Mouse (Mus musculus) stomach, embryonic 15.5 days (tissue): ENCODE measurements around the gene Coro1b. TPM values are rescaled to one million over a fixed set of nuclear protein-coding genes. Genes with fewer than 3 reads are reported as not detected.
A peak's percentile ranks its signal among the peaks of the same experiment; 100 is the strongest.

Experiments used
- ATAC-seq: fragments of 200-750 bp; cut with Nextera tagmentation; 2 replicates; pipeline ENCODE4 v1.8.0; 2017; ENCODE audit warnings: low read depth, moderate number of reproducible peaks, moderate TSS enrichment; ENCODE audit not compliant: insufficient read depth, low FRiP score
- H3K27ac ChIP-seq: fragments of 300-500 bp; sonication (generic); 2 replicates; pipeline ENCODE4 v1.5.1; 2015; ENCODE audit warnings: mild to moderate bottlenecking, inconsistent platforms
- H3K27me3 ChIP-seq: fragments of 300-500 bp; sonication (generic); replicated peaks from 2 replicates; pipeline ENCODE4 v1.6.1; 2015; ENCODE audit warnings: inconsistent platforms
- H3K36me3 ChIP-seq: fragments of 300-500 bp; sonication (generic); 2 replicates; pipeline ENCODE4 v1.6.1; 2015; ENCODE audit warnings: inconsistent platforms
- H3K4me1 ChIP-seq: fragments of 300-500 bp; sonication (generic); 2 replicates; pipeline ENCODE4 v1.6.1; 2015; ENCODE audit warnings: inconsistent platforms
- H3K4me2 ChIP-seq: fragments of 300-500 bp; sonication (generic); 2 replicates; pipeline ENCODE4 v1.6.1; 2015; ENCODE audit warnings: mild to moderate bottlenecking, inconsistent platforms
- H3K4me3 ChIP-seq: fragments of 300-500 bp; sonication (generic); replicated peaks from 2 replicates; pipeline ENCODE4 v1.5.1; 2015; ENCODE audit warnings: inconsistent platforms
- H3K9ac ChIP-seq: fragments of 300-500 bp; sonication (generic); 2 replicates; pipeline ENCODE4 v1.6.1; 2015; ENCODE audit warnings: inconsistent platforms
- H3K9me3 ChIP-seq: fragments of 300-500 bp; sonication (generic); 2 replicates; pipeline ENCODE4 v1.6.1; 2016; ENCODE audit warnings: inconsistent platforms
- WGBS: fragments of 180-500 bp; shearing (Covaris S2); methylation state at CpG from one replicate; pipeline ENCODE4 v1.1.7; 2015; 5-methylcytosine and 5-hydroxymethylcytosine counted together
- polyA plus RNA-seq: library from polyadenylated mRNA; unstranded; fragments of >200 nt; fragmentation: Nextera tagmentation; extraction: Ambion mirVana; gene quantifications from 2 replicates; pipeline ENCODE4 v1.2.1, GENCODE M21; 2015

Coro1b gene
- polyA plus RNA-seq, 1 experiment from 2014 or later, result 164 TPM

GRCm38 (mm10) chr19:4145936-4146335 is 2.5 kb upstream of the Coro1b start:
- no peaks in the 10 kb centered on the region for H3K27me3 ChIP-seq
- ATAC-seq, result no peak
- H3K4me1 ChIP-seq, result peaks cover 20% of the 10 kb centered on the region
- no peaks in the 10 kb centered on the region for H3K9me3 ChIP-seq
- peaks cover 6% of the 10 kb centered on the region for H3K36me3 ChIP-seq
- H3K4me2 ChIP-seq, result no peak overlapping the region
- no peak overlapping the region for H3K4me3 ChIP-seq
- WGBS, result 87% methylated on average over 5 of the region's 5 CpGs
- H3K9ac ChIP-seq, result no peak overlapping the region
- H3K27ac ChIP-seq, result no peak overlapping the region

GRCm38 (mm10) chr19:4146366-4147021 is 1.9 kb upstream of the Coro1b start:
- peaks cover 20% of the 10 kb centered on the region for H3K4me1 ChIP-seq
- H3K4me2 ChIP-seq, result no peak overlapping the region
- no peaks in the 10 kb centered on the region for H3K27me3 ChIP-seq
- H3K36me3 ChIP-seq, result peaks cover 11% of the 10 kb centered on the region
- no peak for ATAC-seq
- H3K27ac ChIP-seq, result no peak overlapping the region
- no peak overlapping the region for H3K9ac ChIP-seq
- 64% methylated on average over 12 of the region's 12 CpGs for WGBS
- H3K4me3 ChIP-seq, result no peak overlapping the region
- H3K9me3 ChIP-seq, result no peaks in the 10 kb centered on the region

DNA sequence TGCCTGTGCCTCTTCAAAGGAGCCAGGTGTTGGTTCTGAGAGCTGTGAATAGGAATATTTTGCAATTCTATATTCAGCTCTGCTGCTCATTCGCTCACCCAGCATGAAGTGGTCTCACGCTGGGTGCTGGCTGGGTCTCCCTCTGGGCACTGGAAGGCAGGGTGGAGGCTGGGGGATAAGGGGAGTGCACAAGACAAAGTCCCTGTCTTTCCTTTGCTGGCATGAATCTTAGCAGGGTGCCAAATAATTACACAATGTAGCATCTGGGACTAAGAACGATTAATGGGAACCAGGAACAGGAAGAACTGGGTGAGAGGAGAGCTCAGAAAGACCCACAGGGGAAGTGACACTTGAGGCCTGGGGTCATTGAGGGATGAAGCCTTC is 1.4 kb upstream of the Coro1b start:
- H3K9me3 ChIP-seq, result no peaks in the 10 kb centered on the region
- no peaks in the 10 kb centered on the region for H3K27me3 ChIP-seq
- no peak overlapping the region for H3K9ac ChIP-seq
- no peak overlapping the region for H3K27ac ChIP-seq
- WGBS, result 52% methylated on average over 3 of the region's 3 CpGs
- no peak for ATAC-seq
- no peak overlapping the region for H3K4me3 ChIP-seq
- H3K36me3 ChIP-seq, result peaks cover 11% of the 10 kb centered on the region
- no peak overlapping the region for H3K4me2 ChIP-seq
- H3K4me1 ChIP-seq, result peaks cover 20% of the 10 kb centered on the region

GRCm38 (mm10) chr19:4147782-4148490 is 483 bp upstream of the Coro1b start:
- Histone ChIP-seq H3K4me1 (peaks cover 20% of the 10 kb centered on the region), H3K9ac (peak overlapping the region; percentile 95; the same call in 1 of the 2 replicates), H3K27ac (peak overlapping the region; percentile 19; the same call in 1 of the 2 replicates), H3K27me3 (no peaks in the 10 kb centered on the region), H3K4me3 (peak overlapping the region; percentile 92), H3K9me3 (no peaks in the 10 kb centered on the region), H3K36me3 (peaks cover 14% of the 10 kb centered on the region), H3K4me2 (peak overlapping the region; percentile 83)
- ATAC-seq, result no peak
- 39% methylated on average over 9 of the region's 9 CpGs for WGBS

DNA sequence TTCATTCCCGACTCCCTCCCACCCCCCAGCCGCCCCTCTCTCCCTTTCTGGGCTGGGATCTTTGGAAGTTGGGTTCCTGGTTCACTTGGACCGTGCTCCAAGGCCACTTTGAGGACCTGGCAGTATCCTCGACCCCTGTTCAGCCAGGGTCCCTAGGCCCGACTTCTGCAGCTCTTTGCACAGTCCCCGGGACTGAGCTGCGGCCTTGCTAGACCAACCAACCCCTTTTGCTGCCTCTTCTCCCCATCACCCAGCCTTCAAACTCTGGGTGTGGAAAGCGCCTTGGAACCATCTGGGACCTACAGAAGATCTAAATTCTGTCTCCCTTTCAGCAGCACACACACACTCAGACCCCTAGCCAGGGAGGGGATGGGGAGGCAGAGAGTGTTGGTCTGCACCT is 400 bp downstream of the Coro1b start:
- peaks cover 20% of the 10 kb centered on the region for H3K4me1 ChIP-seq
- no peaks in the 10 kb centered on the region for H3K27me3 ChIP-seq
- H3K36me3 ChIP-seq, result peaks cover 14% of the 10 kb centered on the region
- peak overlapping the region; percentile 95 for H3K9ac ChIP-seq
- 2% methylated on average over 7 of the region's 8 CpGs for WGBS
- peak overlapping the region; percentile 75 for H3K27ac ChIP-seq
- ATAC-seq, result 0 out of 2 replicates have a peak, but pooled peaks have one; percentile 0
- no peaks in the 10 kb centered on the region for H3K9me3 ChIP-seq
- peak overlapping the region; percentile 83 for H3K4me2 ChIP-seq
- peak overlapping the region; percentile 92 for H3K4me3 ChIP-seq

GRCm38 (mm10) chr19:4149283-4149682 is 864 bp downstream of the Coro1b start:
- H3K4me2 ChIP-seq, result peak overlapping the region; percentile 83

DNA sequence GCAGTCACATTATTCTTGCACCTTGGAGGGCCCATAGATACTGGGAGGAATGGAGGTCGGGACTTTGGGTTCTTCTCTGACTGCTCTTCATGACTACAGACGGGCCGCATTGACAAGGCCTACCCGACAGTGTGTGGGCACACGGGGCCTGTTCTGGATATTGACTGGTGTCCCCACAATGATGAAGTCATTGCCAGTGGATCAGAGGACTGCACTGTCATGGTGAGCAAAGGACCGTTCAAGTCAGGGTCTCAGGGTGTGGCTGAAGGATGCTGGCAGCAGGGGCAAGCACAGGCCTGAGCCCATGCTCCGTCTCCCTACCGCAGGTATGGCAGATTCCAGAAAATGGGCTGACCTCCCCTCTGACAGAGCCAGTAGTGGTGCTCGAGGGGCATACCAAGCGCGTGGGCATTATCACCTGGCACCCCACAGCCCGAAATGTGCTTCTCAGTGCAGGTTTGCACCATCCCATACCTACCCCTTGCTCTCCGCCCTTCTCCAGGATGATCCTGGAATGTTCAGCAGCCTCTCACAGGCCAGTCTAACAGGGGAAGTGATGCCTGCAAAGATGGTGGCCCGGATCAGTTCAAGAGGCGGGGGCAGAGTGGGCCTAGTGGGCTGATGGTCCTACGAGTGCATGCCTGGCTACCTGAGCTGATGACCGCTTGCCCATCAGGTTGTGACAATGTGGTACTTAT is 1.5 kb downstream of the Coro1b start:
- peaks cover 14% of the 10 kb centered on the region for H3K36me3 ChIP-seq
- ATAC-seq, result no peak
- H3K4me1 ChIP-seq, result peaks cover 20% of the 10 kb centered on the region
- no peak overlapping the region for H3K27ac ChIP-seq
- no peaks in the 10 kb centered on the region for H3K9me3 ChIP-seq
- 90% methylated on average over 17 of the region's 17 CpGs for WGBS
- no peak overlapping the region for H3K4me3 ChIP-seq
- H3K27me3 ChIP-seq, result no peaks in the 10 kb centered on the region
- peak overlapping the region; percentile 83 for H3K4me2 ChIP-seq
- no peak overlapping the region for H3K9ac ChIP-seq

More at GRCm38 (mm10) chr19:4149283-4149682, 864 bp downstream of the Coro1b start:
- Histone ChIP-seq H3K36me3 (peaks cover 14% of the 10 kb centered on the region), H3K4me3 (peak overlapping the region; percentile 92), H3K9ac (peak overlapping the region; percentile 95), H3K27me3 (no peaks in the 10 kb centered on the region), H3K4me1 (peaks cover 20% of the 10 kb centered on the region), H3K9me3 (no peaks in the 10 kb centered on the region), H3K27ac (no peak overlapping the region)
- WGBS, result 81% methylated on average over 11 of the region's 11 CpGs
- no peak for ATAC-seq

GRCm38 (mm10) chr19:4150567-4151487 is 2.4 kb downstream of the Coro1b start:
- ATAC-seq, result no peak
- H3K9me3 ChIP-seq, result no peaks in the 10 kb centered on the region
- no peak overlapping the region for H3K9ac ChIP-seq
- peaks cover 14% of the 10 kb centered on the region for H3K36me3 ChIP-seq
- H3K4me3 ChIP-seq, result no peak overlapping the region
- no peak overlapping the region for H3K4me2 ChIP-seq
- H3K27ac ChIP-seq, result no peak overlapping the region
- H3K27me3 ChIP-seq, result no peaks in the 10 kb centered on the region
- H3K4me1 ChIP-seq, result peaks cover 20% of the 10 kb centered on the region
- 88% methylated on average over 22 of the region's 22 CpGs for WGBS

GRCm38 (mm10) chr19:4151488-4151860 is 3.1 kb downstream of the Coro1b start:
- H3K27ac ChIP-seq, result no peak overlapping the region
- WGBS, result 79% methylated on average over 5 of the region's 5 CpGs
- no peak overlapping the region for H3K4me2 ChIP-seq
- H3K9me3 ChIP-seq, result no peaks in the 10 kb centered on the region
- no peaks in the 10 kb centered on the region for H3K27me3 ChIP-seq
- no peak overlapping the region for H3K9ac ChIP-seq
- H3K4me1 ChIP-seq, result peaks cover 20% of the 10 kb centered on the region
- ATAC-seq, result no peak
- peaks cover 20% of the 10 kb centered on the region for H3K36me3 ChIP-seq
- H3K4me3 ChIP-seq, result no peak overlapping the region

- no peak overlapping the region for H3K4me2 ChIP-seq
- 85% methylated on average over 5 of the region's 5 CpGs for WGBS
Measured at GRCm38 (mm10) chr19:4151898-4152297, 3.5 kb downstream of the Coro1b start.

GRCm38 (mm10) chr19:4152445-4153231 is 4.2 kb downstream of the Coro1b start:
- no peak overlapping the region for H3K4me2 ChIP-seq

More at GRCm38 (mm10) chr19:4151898-4152297, 3.5 kb downstream of the Coro1b start:
- no peak overlapping the region for H3K4me3 ChIP-seq
- H3K27me3 ChIP-seq, result no peaks in the 10 kb centered on the region
- no peak overlapping the region for H3K9ac ChIP-seq
- no peak for ATAC-seq
- H3K27ac ChIP-seq, result no peak overlapping the region
- no peaks in the 10 kb centered on the region for H3K9me3 ChIP-seq
- H3K4me1 ChIP-seq, result peaks cover 20% of the 10 kb centered on the region
- peaks cover 24% of the 10 kb centered on the region for H3K36me3 ChIP-seq

More at GRCm38 (mm10) chr19:4152445-4153231, 4.2 kb downstream of the Coro1b start:
- H3K9ac ChIP-seq, result no peak overlapping the region
- no peak overlapping the region for H3K27ac ChIP-seq
- no peak for ATAC-seq
- 82% methylated on average over 8 of the region's 8 CpGs for WGBS
- no peak overlapping the region for H3K4me3 ChIP-seq
- H3K4me1 ChIP-seq, result peaks cover 20% of the 10 kb centered on the region
- H3K27me3 ChIP-seq, result no peaks in the 10 kb centered on the region
- H3K36me3 ChIP-seq, result peaks cover 30% of the 10 kb centered on the region
- H3K9me3 ChIP-seq, result no peaks in the 10 kb centered on the region
